Mouse (Mus musculus): ENCODE data around the gene Dolpp1.

DNA sequence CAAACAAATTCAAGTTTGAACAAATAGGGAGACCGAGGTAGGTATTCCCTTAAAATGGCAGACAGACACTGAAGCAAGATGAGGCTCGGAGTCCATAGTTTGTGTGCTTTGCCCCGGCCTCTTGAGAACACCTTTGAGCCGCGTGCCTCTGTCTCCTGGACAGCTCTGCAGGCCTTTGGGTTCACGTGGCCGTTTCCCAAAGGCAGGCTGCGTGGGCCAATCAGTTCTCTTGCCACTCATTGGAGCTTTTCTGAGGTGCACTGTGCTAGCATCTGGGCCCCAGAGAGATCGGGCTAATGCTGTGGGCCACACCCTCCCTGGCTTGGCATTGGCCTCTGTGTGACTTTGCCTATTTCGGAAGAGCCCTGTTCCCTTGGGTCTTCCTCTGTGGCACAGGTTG lies 16.2 kb upstream of the Dolpp1 start:
- no peak for TF ChIP-seq CTCF (IDR thresholded peaks at IDR 0.05; ENCODE audit: borderline replicate concordance, extremely low read depth, insufficient read depth, insufficient read length)
- no peak for TF ChIP-seq POLR2A (IDR thresholded peaks at IDR 0.05; ENCODE audit: borderline replicate concordance, extremely low read depth, insufficient read depth, insufficient read length, poor library complexity, severe bottlenecking)

All from brain, embryonic 14.5 days (tissue).